Mouse (Mus musculus) frontal cortex, adult 2 months (tissue): ENCODE results near the gene Cep250. TPM values are rescaled to one million over a fixed set of nuclear protein-coding genes. Genes with fewer than 3 reads are reported as not detected.

ENCODE experiments used
- polyA plus RNA-seq: library from polyadenylated mRNA; depleted of rRNA; stranded (reverse); fragments of >200 nt; gene quantifications from 2 replicates; pipeline ENCODE4 v1.2.3, GENCODE M21; 2012; rRNA removed

Gene Cep250
- polyA plus RNA-seq, 1 experiment = 18.4 TPM

Other genes with a start within 250 kb of the Cep250 start
- 38.4 and 39.6 TPM in 2 replicates for gene Edem2, start 227.0 kb upstream of the Cep250 start, polyA plus RNA-seq
- gene Gm17581, start 220.6 kb upstream of the Cep250 start, polyA plus RNA-seq = not detected in 2 replicates
- gene Procr, start 205.3 kb upstream of the Cep250 start, polyA plus RNA-seq = 1.5 and 2.6 TPM in 2 replicates
- 36.1 and 39.7 TPM in 2 replicates for gene Mmp24, start 181.1 kb upstream of the Cep250 start, polyA plus RNA-seq
- 81.7 and 83.7 TPM in 2 replicates for gene BC029722, start 137.0 kb upstream of the Cep250 start, polyA plus RNA-seq
- 69.1 and 75.1 TPM in 2 replicates for gene Eif6, start 129.5 kb upstream of the Cep250 start, polyA plus RNA-seq
- not detected in 2 replicates for gene Fam83c, start 121.6 kb upstream of the Cep250 start, polyA plus RNA-seq
- 58.4 and 65.8 TPM in 2 replicates for gene Uqcc1, start 26.1 kb upstream of the Cep250 start, polyA plus RNA-seq
- gene Gm15557, start 15.7 kb upstream of the Cep250 start, polyA plus RNA-seq = not detected in 2 replicates
- 0.08 and 0.24 TPM in 2 replicates for gene Gdf5, start 11.1 kb upstream of the Cep250 start, polyA plus RNA-seq
- gene 6430550D23Rik, start 51.5 kb downstream of the Cep250 start, polyA plus RNA-seq = 3.3 and 4.6 TPM in 2 replicates
- gene Ergic3, start 51.6 kb downstream of the Cep250 start, polyA plus RNA-seq = 317 TPM in 2 replicates
- 0.08 TPM in 2 replicates for gene Fer1l4, start 96.5 kb downstream of the Cep250 start, polyA plus RNA-seq
- 4.9 and 5.6 TPM in 2 replicates for gene Spag4, start 108.7 kb downstream of the Cep250 start, polyA plus RNA-seq
- 54.7 and 55.7 TPM in 2 replicates for gene Cpne1, start 155.5 kb downstream of the Cep250 start, polyA plus RNA-seq
- 11.2 and 11.6 TPM in 2 replicates for gene Rbm12, start 155.5 kb downstream of the Cep250 start, polyA plus RNA-seq
- gene Gm28036, start 170.6 kb downstream of the Cep250 start, polyA plus RNA-seq = 4.3 and 5.5 TPM in 2 replicates
- gene Romo1, start 187.6 kb downstream of the Cep250 start, polyA plus RNA-seq = 272 and 376 TPM in 2 replicates
- gene Nfs1, start 187.7 kb downstream of the Cep250 start, polyA plus RNA-seq = 55.0 and 56.2 TPM in 2 replicates
- gene Rbm39, start 223.8 kb downstream of the Cep250 start, polyA plus RNA-seq = 169 and 203 TPM in 2 replicates
- 29.7 and 34.2 TPM in 2 replicates for gene Phf20, start 240.0 kb downstream of the Cep250 start, polyA plus RNA-seq